Mouse (Mus musculus) G1E (cell line): ENCODE data around the gene Fam71e1.

Experiments used
- CTCF ChIP-seq: IDR thresholded peaks from 2 replicates; pipeline ENCODE4 v1.5.1; 2012; ENCODE audit warnings: low read depth, low read length, inconsistent platforms, mixed read lengths
- GATA1 ChIP-seq: IDR thresholded peaks from 2 replicates; pipeline ENCODE4 v1.6.1; 2012; ENCODE audit warnings: borderline replicate concordance, low read length, inconsistent platforms, mixed read lengths
- GATA2 ChIP-seq: IDR thresholded peaks from 2 replicates; pipeline ENCODE4 v1.6.1; 2012; ENCODE audit warnings: low read depth, low read length, inconsistent platforms, borderline replicate concordance
- POLR2AphosphoS5 ChIP-seq: IDR thresholded peaks from 2 replicates; pipeline ENCODE4 v1.6.1; 2012; ENCODE audit warnings: low read depth, low read length, inconsistent platforms; ENCODE audit not compliant: insufficient replicate concordance
- TAL1 ChIP-seq: conservative IDR thresholded peaks from 2 replicates; pipeline ENCODE4 v1.6.1; 2012; ENCODE audit warnings: low read depth, low read length, inconsistent platforms, mixed read lengths

DNA sequence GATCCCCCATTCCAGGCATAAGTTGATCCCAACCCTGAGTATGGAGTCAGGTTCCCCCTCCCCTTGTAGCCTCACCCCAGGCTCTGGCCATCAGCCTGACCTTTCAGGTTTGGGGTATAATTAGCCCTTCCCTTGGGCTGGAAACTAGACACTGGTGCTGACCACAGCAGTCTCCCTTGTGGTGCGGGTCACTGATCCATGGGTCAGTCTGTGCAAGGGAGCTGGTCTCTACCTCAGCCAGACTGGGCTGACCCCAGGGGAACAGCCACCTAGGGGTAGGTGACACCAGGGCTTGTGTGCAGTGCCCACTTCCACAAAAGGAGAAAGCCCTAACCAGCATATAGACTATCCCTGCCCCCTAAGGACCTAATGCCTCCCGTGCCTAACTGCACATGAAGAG lies 26.7 kb downstream of the Fam71e1 start:
- TF ChIP-seq CTCF = no peak
- TF ChIP-seq POLR2AphosphoS5 = no peak
- TF ChIP-seq GATA1 = no peak
- no peak for TF ChIP-seq GATA2
- TF ChIP-seq TAL1 = no peak
